Mouse (Mus musculus): ENCODE data around the gene Mgat5b.

GRCm38 (mm10) chr11:116968586-116968985 lies 49.9 kb downstream of the Mgat5b start:
- TF ChIP-seq CTCF (IDR thresholded peaks at IDR 0.05; ENCODE audit: low read depth, low read length), result no peak
- no peak for TF ChIP-seq POLR2A (IDR thresholded peaks at IDR 0.05; ENCODE audit: insufficient read depth, low read length)
- TF ChIP-seq EP300 (IDR thresholded peaks at IDR 0.05; ENCODE audit: insufficient read depth, low read depth, low read length), result no peak
